Comparison of ENCODE assay signal across 8 mouse cellular contexts in the genomic region with DNA sequence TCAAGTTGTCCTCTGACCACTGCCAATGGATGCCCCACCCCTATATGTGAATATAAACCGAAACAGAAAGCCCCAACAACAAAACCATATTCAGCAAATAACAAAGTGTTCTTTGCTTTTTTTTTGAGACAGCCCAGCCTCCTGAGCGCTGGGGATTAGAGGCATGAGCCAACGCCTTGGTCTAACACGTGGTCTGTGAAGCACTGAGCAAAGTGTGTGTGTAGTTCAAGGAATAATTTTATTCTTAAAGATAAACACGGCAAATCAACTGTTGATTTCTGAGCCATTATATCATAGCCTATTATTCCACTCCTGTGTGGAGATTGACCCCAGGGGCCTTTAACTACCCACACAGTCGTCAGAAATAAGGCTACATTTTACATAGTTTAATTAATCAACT. TPM values are rescaled to one million over a fixed set of nuclear protein-coding genes. Genes with fewer than 3 reads are reported as not detected.
DNase-seq lines count a peak whose midpoint lies in the region; ATAC-seq lines count a peak whose summit lies in the region.

No protein-coding gene starts in this region.

- H3K27ac ChIP-seq in heart, embryonic 16.5 days (ENCODE audit: low read length): no peak overlapping the region
- H3K27ac ChIP-seq in hindbrain, embryonic 15.5 days (replicated peaks): no peak overlapping the region
- H3K27ac ChIP-seq in midbrain, embryonic 15.5 days: no peak overlapping the region

- H3K4me2 ChIP-seq in heart, embryonic 16.5 days (ENCODE audit: low read depth, low read length): peak overlapping the region; percentile 81
- H3K4me2 ChIP-seq in hindbrain, embryonic 15.5 days: peak overlapping the region; percentile 89
- H3K4me2 ChIP-seq in midbrain, embryonic 15.5 days: peak overlapping the region; percentile 56

- no peak for ATAC-seq in heart, embryonic 16.5 days (replicated peaks; ENCODE audit: extremely low read depth, insufficient read depth, low FRiP score)
- no peak for ATAC-seq in hindbrain, embryonic 15.5 days (ENCODE audit: low FRiP score, low read depth)
- no peak for ATAC-seq in midbrain, embryonic 15.5 days (replicated peaks)

- peak overlapping the region; percentile 89 for H3K4me3 ChIP-seq in heart, embryonic 16.5 days (ENCODE audit: low read length)
- H3K4me3 ChIP-seq in hindbrain, embryonic 15.5 days: peak overlapping the region; percentile 63
- H3K4me3 ChIP-seq in midbrain, embryonic 15.5 days: peak overlapping the region; percentile 86

- peaks cover 6% of the 10 kb centered on the region for H3K9me3 ChIP-seq in heart, embryonic 16.5 days (replicated peaks; ENCODE audit: control insufficient read depth, low read length)
- H3K9me3 ChIP-seq in hindbrain, embryonic 15.5 days: no peaks in the 10 kb centered on the region
- no peaks in the 10 kb centered on the region for H3K9me3 ChIP-seq in midbrain, embryonic 15.5 days

- peaks cover 20% of the 10 kb centered on the region for H3K4me1 ChIP-seq in heart, embryonic 16.5 days (ENCODE audit: control insufficient read depth, insufficient read depth, low read length)
- H3K4me1 ChIP-seq in hindbrain, embryonic 15.5 days (replicated peaks): peaks cover 32% of the 10 kb centered on the region
- peaks cover 29% of the 10 kb centered on the region for H3K4me1 ChIP-seq in midbrain, embryonic 15.5 days

- 76% methylated on average over 6 of the region's 6 CpGs for WGBS in heart, embryonic 16.5 days
- whole genome bisulfite sequencing in hindbrain, embryonic 15.5 days: 77% methylated on average over 6 of the region's 6 CpGs
- WGBS in midbrain, embryonic 15.5 days: 71% methylated on average over 6 of the region's 6 CpGs

- H3K9ac ChIP-seq in heart, embryonic 16.5 days (ENCODE audit: low read length): no peak overlapping the region
- no peak overlapping the region for H3K9ac ChIP-seq in hindbrain, embryonic 15.5 days
- no peak overlapping the region for H3K9ac ChIP-seq in midbrain, embryonic 15.5 days

- no peaks in the 10 kb centered on the region for H3K27me3 ChIP-seq in heart, embryonic 16.5 days (ENCODE audit: control insufficient read depth, insufficient read depth, low read length)
- no peaks in the 10 kb centered on the region for H3K27me3 ChIP-seq in hindbrain, embryonic 15.5 days
- H3K27me3 ChIP-seq in midbrain, embryonic 15.5 days (replicated peaks): no peaks in the 10 kb centered on the region

- H3K36me3 ChIP-seq in heart, embryonic 16.5 days (ENCODE audit: control insufficient read depth, insufficient read depth): peaks cover 22% of the 10 kb centered on the region
- peaks cover 24% of the 10 kb centered on the region for H3K36me3 ChIP-seq in hindbrain, embryonic 15.5 days
- peaks cover 11% of the 10 kb centered on the region for H3K36me3 ChIP-seq in midbrain, embryonic 15.5 days (replicated peaks)

- no peak for DNase-seq in heart, adult 9 months (ENCODE audit: low spot score in 2 of 2)
- peak; percentile 36 for DNase-seq in NIH3T3 (ENCODE audit: low read depth)
- no peak for DNase-seq in layer of hippocampus, postnatal 36 days
- no peak for DNase-seq in adrenal gland, postnatal 14 days
- DNase-seq in urinary bladder, postnatal 25 days (ENCODE audit: low spot score): no peak

RNA-seq across cellular contexts. Expression of gene Txn1, which starts 1.6 kb away (rescaled TPM):
- polyA plus RNA-seq in heart, embryonic 16.5 days (2015; fragmentation: Nextera tagmentation; extraction: Ambion mirVana): 280 and 304 TPM in 2 replicates
- polyA plus RNA-seq in hindbrain, embryonic 15.5 days (2015; fragmentation: Nextera tagmentation; extraction: Ambion mirVana): 291 and 326 TPM in 2 replicates
- 255 and 270 TPM in 2 replicates for polyA plus RNA-seq in midbrain, embryonic 15.5 days (2015; fragmentation: Nextera tagmentation; extraction: Ambion mirVana)
- total RNA-seq in layer of hippocampus, postnatal 36 days (2021): 100 to 1,000 TPM in 1 of 2 experiments, 10 to 100 TPM in 1; 100.0 to 111 TPM
- total RNA-seq in adrenal gland, postnatal 14 days (2021): 239 and 245 TPM in 2 replicates

RNA-seq across cellular contexts. Expression of gene D630039A03Rik, which starts 38.5 kb away (rescaled TPM):
- 0.09 and 0.49 TPM in 2 replicates for polyA plus RNA-seq in heart, embryonic 16.5 days (2015; fragmentation: Nextera tagmentation; extraction: Ambion mirVana)
- 0.07 and 0.19 TPM in 2 replicates for polyA plus RNA-seq in hindbrain, embryonic 15.5 days (2015; fragmentation: Nextera tagmentation; extraction: Ambion mirVana)
- polyA plus RNA-seq in midbrain, embryonic 15.5 days (2015; fragmentation: Nextera tagmentation; extraction: Ambion mirVana): 0.05 and 0.08 TPM in 2 replicates
- total RNA-seq in layer of hippocampus, postnatal 36 days (2021): under 1 TPM; 0.30 to 0.48 TPM
- total RNA-seq in adrenal gland, postnatal 14 days (2021): 9.0 and 9.4 TPM in 2 replicates

RNA-seq across cellular contexts. Expression of gene Txndc8, which starts 54.3 kb away (rescaled TPM):
- not detected in 2 replicates for polyA plus RNA-seq in heart, embryonic 16.5 days (2015; fragmentation: Nextera tagmentation; extraction: Ambion mirVana)
- polyA plus RNA-seq in hindbrain, embryonic 15.5 days (2015; fragmentation: Nextera tagmentation; extraction: Ambion mirVana): not detected in 2 replicates
- polyA plus RNA-seq in midbrain, embryonic 15.5 days (2015; fragmentation: Nextera tagmentation; extraction: Ambion mirVana): not detected in 2 replicates
- not detected for total RNA-seq in layer of hippocampus, postnatal 36 days (2021)
- total RNA-seq in adrenal gland, postnatal 14 days (2021): not detected in 2 replicates
